Mouse (Mus musculus): Measurements from ENCODE around the gene Tbcc.

GRCm38 (mm10) chr17:46872806-46873205 lies 17.7 kb upstream of the Tbcc start:
- TF ChIP-seq CTCF (IDR thresholded peaks at IDR 0.05; ENCODE audit: low read depth, low read length) (no peak), EP300 (IDR thresholded peaks at IDR 0.05; ENCODE audit: insufficient read depth, low read depth, low read length) (no peak), POLR2A (IDR thresholded peaks at IDR 0.05; ENCODE audit: insufficient read depth, low read length) (no peak)
